Mouse (Mus musculus) neural tube, embryonic 10.5 days (tissue): ENCODE measurements around the gene Inhbc.
"Not testable (repeated sequence)": the region's sequence is repeated elsewhere in the genome, so short reads cannot be mapped to it uniquely, and the experiment has no call there.

Experiments
- DNase-seq: peaks from one replicate; pipeline ENCODE4 v3.0.0-alpha.2; 2017; ENCODE audit warnings: low spot score; ENCODE audit errors: extremely low spot score

Inhbc gene

DNA sequence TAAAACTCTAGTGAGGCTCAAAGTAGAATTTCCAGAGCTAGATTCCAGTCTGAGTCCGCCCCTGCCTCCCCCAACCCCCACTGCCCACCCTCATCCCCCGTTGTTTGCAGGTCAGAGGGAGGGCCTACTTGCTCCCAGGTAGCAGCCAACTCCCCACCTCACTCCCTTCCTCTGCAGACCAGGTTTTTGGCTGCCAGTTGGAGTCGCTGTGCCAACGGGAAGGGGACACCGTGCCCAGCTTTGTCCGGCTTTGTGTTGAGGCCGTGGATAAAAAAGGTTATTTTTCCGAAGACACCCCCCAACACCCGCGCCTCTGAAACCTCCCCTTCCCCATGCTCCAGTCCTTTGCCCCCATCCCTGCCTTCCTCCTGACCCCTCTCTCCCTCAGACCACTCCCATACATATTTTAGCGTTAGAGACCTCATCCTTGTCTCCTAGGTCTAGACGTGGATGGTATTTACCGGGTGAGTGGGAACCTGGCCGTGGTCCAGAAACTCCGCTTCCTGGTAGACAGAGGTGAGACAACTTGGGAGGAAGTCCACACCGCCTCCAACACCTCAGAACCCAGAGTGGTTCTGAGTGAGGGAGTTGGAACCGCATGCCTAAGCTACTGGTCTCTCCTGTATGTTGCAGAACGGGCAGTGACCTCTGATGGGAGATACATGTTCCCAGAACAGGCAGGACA is 42.6 kb downstream of the Inhbc start:
- no peak for DNase-seq

GRCm38 (mm10) chr10:127326828-127327227 is 43.4 kb downstream of the Inhbc start:
- no peak for DNase-seq

DNA sequence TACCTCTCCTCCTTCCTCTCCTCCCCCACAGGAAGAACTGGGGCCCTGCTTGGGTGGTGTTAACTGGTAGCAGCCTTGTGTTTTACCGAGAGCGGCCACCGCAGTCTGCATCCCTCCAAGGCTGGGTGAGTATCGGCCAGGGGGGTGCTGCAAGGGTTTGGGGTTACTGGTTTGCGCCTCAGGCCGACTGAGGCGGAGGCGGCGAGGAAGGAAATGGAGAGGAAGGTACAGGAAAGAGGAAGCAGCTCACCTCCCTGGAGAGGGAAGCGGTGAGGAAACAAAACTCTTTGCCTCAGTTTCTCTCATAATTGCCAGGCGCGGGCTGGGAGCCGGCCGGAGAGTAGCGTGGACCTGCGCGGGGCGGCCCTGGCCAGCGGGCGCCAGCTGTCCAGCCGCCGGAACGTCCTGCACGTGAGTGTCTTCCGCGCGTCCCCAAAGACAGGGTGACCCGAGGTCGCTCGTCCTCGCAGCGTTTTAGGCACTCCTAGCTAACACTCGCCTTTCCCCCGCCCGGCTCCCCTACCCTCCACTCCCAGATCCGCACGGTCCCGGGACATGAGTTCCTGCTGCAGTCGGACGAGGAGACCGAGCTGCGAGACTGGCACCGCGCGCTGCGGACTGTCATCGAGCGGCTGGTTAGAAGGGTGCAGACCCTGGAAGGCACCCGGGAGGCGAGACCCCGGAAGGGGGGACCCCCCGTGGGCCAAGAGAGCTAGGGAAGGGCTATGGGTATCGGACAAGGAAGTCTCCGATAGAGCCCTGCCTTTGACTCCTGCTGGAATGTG is 44.0 kb downstream of the Inhbc start:
- DNase-seq, result peak; percentile 70

DNA sequence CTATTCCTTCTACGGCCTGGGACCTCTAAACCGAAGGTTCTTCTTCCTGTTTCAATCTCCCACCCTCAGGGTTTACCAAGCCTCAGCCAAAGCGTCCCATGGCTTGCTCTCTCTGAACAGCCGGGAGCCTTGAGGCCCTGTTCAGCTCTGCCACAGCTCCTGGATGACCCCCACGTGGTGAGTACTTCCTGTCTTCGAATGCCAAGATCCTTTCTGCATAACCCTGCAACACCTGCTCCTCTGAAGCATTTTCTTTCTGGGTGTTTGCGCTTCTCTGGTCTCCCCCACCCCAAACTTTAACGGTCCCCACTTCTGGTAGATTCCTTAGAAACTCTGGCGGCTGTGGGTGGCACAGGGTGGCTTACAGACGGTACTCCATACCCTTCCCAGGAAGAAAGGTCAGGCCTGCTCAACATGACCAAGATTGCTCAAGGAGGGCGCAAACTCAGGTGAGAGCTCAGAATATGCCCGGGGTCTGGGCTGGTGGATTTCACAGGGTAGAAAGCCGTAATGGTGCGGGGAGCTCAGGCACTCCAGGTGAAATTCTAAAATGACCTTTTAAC is 44.7 kb downstream of the Inhbc start:
- no peak for DNase-seq

DNA sequence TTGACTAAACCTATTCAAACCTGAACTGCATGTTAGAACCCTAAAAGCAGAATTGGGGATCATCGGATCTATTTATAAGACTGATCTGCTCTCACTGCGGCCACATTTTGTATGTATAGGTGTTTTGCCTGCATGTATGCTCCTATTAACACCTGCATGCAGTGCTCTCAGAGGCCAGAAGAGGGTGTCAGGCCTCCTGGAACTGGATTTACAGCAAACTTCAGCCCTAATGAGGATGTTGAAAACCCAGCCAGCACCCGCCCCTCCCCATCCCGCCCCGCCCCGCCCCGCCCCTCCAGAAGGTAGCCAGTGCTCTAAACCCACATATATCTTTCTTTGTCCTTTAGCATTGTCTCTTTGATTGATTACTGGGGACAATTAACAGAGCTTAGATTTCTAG is 45.7 kb downstream of the Inhbc start:
- DNase-seq, result peak; percentile 49

DNA sequence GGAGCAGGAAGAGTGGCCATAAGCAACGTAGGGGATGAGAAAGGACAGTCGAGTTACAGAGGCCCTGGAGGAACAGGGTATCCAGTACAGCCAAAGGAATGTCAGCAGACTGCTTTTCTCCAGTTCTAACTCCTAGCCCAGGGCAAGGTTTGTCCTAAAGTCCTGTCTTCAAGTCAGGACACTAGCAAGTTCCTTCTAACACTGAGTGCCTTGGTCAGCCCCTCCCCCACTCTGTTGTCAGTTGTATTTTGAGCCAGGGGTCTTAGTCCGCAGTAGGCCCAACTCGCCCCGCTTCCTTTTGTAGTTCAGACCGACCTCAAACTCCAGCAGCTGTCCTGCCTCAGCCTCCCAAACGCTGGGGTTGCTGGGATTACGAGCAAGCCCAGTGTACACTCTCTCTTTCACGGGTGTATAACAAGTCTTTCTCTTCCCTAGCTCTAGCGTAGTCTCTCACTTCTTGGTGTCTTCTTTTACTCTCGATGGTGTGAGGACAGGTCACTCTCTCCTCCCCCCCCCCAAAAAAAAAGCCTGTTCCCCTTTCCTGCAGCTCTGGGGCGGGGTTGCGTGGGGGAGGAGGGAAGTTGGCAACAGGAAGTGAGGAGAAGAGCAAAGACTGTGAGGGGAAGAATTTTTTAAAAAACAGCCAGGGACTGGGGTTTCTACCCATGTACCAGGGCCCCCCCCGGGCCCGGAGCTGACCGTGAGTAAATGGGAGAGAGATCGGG is 46.9 kb downstream of the Inhbc start:
- DNase-seq, result no peak

DNA sequence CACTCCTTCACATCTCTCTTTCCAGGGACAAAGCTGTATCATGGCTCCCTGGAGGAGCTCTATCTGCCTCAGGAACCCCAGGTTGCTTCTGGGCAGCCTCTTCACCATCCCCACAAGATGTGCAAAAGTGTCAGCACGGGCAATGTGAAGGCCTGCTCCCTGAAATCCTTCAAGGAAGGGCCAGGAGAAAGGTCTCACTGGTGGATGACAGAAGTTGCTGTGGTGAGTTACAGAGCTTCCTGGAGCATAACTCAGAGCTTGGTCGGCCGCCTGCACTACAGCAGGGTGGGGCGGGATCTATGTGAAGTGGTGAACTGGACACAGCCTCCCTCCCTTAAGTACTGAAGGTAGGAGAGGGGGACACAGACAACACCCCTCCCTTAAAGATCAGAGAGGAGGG is 47.6 kb downstream of the Inhbc start:
- no peak for DNase-seq

DNA sequence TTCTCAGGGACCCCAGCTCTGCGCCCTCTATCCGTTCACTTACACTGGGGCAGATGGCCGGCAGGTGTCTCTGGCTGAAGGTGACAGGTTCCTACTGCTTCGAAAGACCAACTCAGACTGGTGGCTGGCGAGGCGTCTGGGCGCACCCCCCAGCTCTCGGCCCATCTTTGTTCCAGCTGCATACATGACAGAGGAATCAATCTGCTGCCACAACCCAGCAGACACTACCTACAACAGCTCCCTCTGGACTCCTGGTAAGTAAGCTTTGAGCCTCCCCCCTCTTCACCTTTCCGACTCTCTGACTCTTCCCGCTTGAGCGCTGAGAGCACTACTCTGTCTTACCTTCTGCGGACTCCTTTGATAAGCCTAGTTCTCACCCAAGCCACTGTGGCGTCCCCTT is 48.1 kb downstream of the Inhbc start:
- DNase-seq, result no peak

DNA sequence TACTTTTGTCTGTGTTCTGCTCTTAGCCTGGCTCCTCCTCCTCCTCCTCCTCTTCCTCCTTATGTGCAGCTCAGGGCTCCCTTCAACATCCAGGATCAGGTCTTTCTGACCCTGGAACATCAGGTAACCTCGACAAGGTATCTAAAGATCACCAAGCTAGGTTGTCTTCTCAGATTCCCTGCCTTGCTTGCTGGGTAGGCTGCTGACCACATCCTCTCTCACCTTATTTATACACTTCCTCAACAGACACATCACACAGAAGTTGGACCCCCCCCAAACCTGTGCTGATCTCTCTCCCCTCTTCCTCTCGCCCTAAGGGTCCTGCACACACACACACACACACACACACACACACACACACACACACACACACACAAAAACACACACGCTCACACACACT is 48.6 kb downstream of the Inhbc start, which contains the start of gene Arhgap9:
Gene Arhgap9, plus strand, starts transcription at position 344 of the 400 bp plus-strand sequence.
- no peak for DNase-seq

DNA sequence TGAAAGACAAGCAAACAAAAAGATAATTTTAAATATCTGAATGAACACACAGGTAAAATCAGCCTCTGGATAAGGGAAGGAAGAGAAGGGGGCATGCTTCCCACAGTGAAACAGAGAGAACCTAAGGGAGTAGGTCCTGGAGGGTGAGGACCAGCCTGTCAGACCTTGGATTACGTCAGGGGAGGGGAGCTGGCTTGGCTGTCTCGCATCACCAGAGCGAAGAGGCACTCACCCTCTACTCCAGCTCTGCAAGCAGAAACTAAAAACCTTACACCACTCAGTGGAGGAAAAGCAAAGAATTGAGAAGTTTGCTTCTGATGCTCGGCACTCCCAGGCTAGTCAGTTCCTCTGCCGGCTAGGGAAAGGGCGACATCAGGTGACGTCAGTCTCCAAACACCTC is 50.3 kb downstream of the Inhbc start:
- DNase-seq, result no peak

DNA sequence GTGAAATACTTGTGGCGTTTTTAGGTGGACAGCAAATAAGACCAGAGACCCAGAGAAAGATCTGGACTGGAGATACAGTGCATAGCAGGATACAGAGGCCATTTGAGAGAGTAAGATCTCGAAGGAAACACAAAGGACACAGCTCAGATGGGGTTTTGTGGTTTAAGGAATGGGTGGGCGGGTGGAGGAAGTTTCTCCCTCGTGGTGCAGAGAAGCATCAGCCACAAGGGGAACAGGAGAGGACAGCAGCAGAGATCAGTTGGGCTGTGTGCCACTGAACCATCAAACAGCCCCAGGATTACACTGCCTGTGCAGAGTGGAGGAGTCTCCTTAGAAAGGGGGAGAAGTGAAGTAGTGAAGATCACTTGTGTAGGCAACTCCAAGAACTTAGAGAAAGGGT is 52.2 kb downstream of the Inhbc start:
- no peak for DNase-seq

- DNase-seq, result no peak
Observed at GRCm38 (mm10) chr10:127317277-127317676, 53.0 kb downstream of the Inhbc start.

DNA sequence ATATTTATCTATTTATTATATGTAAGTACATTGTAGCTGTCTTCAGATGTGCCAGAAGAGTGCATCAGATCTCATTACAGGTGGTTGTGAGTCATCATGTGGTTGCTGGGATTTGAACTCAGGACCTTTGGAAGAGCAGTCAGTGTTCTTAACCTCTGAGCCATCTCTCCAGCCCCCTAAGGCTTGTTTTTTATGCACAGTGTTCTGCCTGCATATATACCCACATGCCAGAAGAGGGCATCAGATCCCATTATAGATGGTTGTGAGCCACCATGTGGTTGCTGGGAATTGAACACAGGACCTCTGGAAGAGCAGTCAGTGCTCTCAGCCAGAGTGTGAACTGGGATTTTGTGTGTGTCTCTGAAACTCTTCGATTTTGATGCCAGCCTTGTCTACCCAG is 55.3 kb downstream of the Inhbc start:
- DNase-seq, result not testable (repeated sequence)

DNA sequence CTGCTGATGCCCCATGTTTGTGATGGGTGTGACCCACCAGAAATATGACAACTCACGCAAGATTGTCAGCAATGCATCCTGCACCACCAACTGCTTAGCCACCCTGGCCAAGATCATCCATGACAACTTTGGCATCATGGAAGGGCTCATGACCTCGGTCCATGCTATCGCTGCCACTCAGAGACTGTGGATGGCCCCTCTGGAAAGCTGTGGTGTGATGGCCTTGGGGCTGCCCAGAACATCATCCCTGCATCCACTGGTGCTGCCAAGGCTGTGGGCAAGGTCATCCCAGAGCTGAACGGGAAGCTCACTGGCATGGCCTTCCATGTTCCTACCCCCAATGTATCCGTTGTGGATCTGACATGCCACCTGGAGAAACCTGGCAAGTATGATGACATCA is 56.7 kb downstream of the Inhbc start:
- DNase-seq, result not testable (repeated sequence)

DNA sequence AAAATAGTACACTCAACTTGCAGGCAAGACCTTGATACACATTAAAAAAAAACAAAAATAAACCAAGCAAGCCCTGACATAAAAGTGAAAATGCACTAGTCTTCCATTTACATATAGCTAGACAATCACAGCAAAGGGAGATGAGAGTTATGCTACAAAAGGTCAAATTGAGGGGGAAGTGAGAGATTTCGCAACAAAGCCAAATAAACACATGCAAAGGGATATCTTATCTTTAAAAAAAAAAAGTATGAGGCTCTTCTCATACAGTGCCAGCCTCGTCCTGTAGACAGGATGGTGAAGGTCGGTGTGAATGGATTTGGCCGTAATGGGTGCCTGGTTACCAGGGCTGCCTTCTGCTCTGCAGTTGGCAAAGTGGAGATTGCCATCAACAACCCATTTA is 57.4 kb downstream of the Inhbc start:
- DNase-seq, result no peak

DNA sequence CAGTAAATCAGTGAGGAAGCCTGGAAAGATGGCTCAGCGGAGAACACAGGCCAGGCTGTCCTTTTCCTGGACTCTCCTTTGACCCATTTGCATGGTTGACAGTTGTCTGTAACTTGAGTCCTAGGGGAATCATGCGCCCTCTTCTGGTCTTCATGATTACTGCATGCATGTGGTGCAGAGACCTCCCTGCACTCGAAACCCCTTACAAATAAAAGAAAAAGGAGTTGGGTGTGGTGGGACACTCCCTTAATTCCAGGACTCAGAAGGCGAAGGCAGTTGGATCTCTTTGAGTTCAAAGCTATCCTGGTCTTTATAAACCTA is 57.9 kb downstream of the Inhbc start:
- peak; percentile 89 for DNase-seq

- DNase-seq, result peak; percentile 93
Observed at GRCm38 (mm10) chr10:127311476-127312355, 58.5 kb downstream of the Inhbc start, which contains the start of gene Mars. TSS of gene Mars (minus strand) at chr10:127311786.

GRCm38 (mm10) chr10:127310523-127311475 is 59.4 kb downstream of the Inhbc start:
- DNase-seq, result no peak

GRCm38 (mm10) chr10:127309167-127309566 is 61.1 kb downstream of the Inhbc start:
- DNase-seq, result not testable (repeated sequence)
